Mouse (Mus musculus): Measurements from ENCODE around the gene Gm44502.

DNA sequence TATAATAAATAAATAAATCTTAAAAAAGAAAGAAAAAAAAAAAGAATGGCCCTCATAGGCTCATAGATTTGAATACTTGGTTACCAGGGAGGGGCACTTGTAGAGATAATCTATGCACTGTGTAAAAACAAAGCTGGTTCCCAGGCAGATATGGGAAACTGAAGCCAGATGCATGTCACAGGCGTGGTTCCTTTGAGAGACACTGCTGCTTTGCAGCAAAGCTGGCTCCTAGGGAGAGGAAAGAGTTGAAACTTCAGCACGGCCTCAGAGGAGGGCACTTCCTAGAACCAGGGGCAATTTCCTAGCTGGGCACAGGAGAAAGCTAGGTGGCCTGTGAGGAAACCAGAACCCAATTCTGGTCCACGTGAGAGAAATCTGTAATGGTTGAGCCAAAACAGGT lies 4.6 kb upstream of the Gm44502 start:
- TF ChIP-seq TAL1 (IDR thresholded peaks at IDR 0.05; ENCODE audit: low read length) (no peak), GATA1 (IDR thresholded peaks at IDR 0.05; ENCODE audit: low read length) (no peak)
